Mouse (Mus musculus) forebrain, postnatal 0 days (tissue): ENCODE results near the gene Jph2. TPM values are rescaled to one million over a fixed set of nuclear protein-coding genes. Genes with fewer than 3 reads are reported as not detected.

ENCODE experiments used
- ATAC-seq: fragments of 200-750 bp; cut with Nextera tagmentation; 2 replicates; pipeline ENCODE4 v1.8.0; 2017; ENCODE audit warnings: mild to moderate bottlenecking, moderate library complexity
- DNase-seq: peaks from one replicate; pipeline ENCODE4 v3.0.0-alpha.2; 2015
- H3K27ac ChIP-seq: fragments of 300-500 bp; sonication (generic); 2 replicates; pipeline ENCODE4 v1.5.1; 2014; ENCODE audit warnings: low read depth, mild to moderate bottlenecking, antibody characterized with exemption, low read length, moderate library complexity, mixed read lengths
- H3K27me3 ChIP-seq: fragments of 300-500 bp; sonication (generic); 2 replicates; pipeline ENCODE4 v1.6.1; 2014; ENCODE audit warnings: mild to moderate bottlenecking, low read length, mixed read lengths; ENCODE audit not compliant: insufficient read depth
- H3K36me3 ChIP-seq: fragments of 300-500 bp; sonication (generic); 2 replicates; pipeline ENCODE4 v1.6.1; 2014; ENCODE audit warnings: mild to moderate bottlenecking, moderate library complexity; ENCODE audit not compliant: insufficient read depth
- H3K4me1 ChIP-seq: fragments of 300-500 bp; sonication (generic); 2 replicates; pipeline ENCODE4 v1.6.1; 2014; ENCODE audit warnings: antibody characterized with exemption; ENCODE audit not compliant: insufficient read depth
- H3K4me2 ChIP-seq: fragments of 300-500 bp; sonication (generic); 2 replicates; pipeline ENCODE4 v1.6.1; 2014; ENCODE audit warnings: low read depth, mild to moderate bottlenecking, moderate library complexity
- H3K4me3 ChIP-seq: fragments of 300-500 bp; sonication (generic); 2 replicates; pipeline ENCODE4 v1.5.1; 2014; ENCODE audit warnings: low read depth, low read length, mixed read lengths
- H3K9ac ChIP-seq: fragments of 300-500 bp; sonication (generic); 2 replicates; pipeline ENCODE4 v1.6.1; 2014; ENCODE audit warnings: mild to moderate bottlenecking
- H3K9me3 ChIP-seq: fragments of 300-500 bp; sonication (generic); 2 replicates; pipeline ENCODE4 v1.6.1; 2016; ENCODE audit warnings: low read length
- CTCF ChIP-seq: sonication (generic); IDR thresholded peaks from 2 replicates; pipeline ENCODE4 v1.5.1; 2016; ENCODE audit warnings: antibody characterized with exemption, control low read depth, low read depth
- WGBS: fragments of 180-500 bp; shearing (Covaris S2); extraction: QIAGEN DNeasy Blood & Tissue Kit; methylation state at CpG from one replicate; pipeline ENCODE4 v1.1.7; 2014; 5-methylcytosine and 5-hydroxymethylcytosine counted together
- polyA plus RNA-seq: library from polyadenylated mRNA; unstranded; fragments of >200 nt; fragmentation: Nextera tagmentation; extraction: Ambion mirVana; gene quantifications from 2 replicates; pipeline ENCODE4 v1.2.1, GENCODE M21; 2015
- total RNA-seq: library from RNA; depleted of rRNA; stranded (reverse); fragments of >200 nt; gene quantifications from 2 replicates; pipeline ENCODE4 v1.2.3, GENCODE M21; 2014; rRNA removed

Gene Jph2
- total and polyA plus RNA-seq, 2 experiments from 2014 or later: 0.82 to 1.9 TPM

GRCm38 (mm10) chr2:163300069-163301060 is 97.4 kb downstream of the Jph2 start:
- ATAC-seq: peak; percentile 70
- 23% methylated on average over 14 of the region's 14 CpGs for WGBS

DNA sequence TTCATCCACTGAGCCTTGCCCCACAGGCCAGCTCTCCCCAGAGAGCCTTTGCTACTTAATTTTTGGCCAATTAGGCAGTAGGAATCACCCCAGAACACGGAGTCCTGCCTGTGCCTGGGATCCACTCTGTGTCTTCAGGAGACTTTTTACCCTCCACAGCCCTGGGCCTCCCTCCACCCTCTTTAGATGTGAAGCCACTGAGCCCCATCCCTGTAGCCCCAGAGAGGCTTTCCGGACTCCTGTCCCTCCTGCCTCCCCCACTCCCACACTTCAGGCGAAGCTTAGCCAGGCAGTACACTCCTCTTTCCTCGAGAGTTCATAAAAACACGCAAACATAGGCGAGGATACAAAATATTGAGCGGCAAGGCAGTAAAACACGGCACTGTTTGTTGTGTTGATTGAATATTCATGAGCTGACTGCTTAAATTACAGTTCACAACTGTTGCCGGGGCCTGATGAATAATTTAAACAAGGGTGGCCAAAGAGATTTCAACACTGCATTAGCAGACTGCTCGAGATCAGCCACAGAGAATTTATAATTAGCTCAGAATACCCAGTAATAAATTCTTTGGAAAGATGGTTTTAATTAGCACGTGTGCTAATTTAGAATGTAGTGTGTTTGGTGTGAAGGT is 100.7 kb downstream of the Jph2 start:
- WGBS: 8% methylated on average over 11 of the region's 11 CpGs

More at GRCm38 (mm10) chr2:163300069-163301060, 97.4 kb downstream of the Jph2 start:
- H3K27me3 ChIP-seq: peaks cover 31% of the 10 kb centered on the region
- 0 out of 2 replicates have a peak overlapping the region, but pooled peaks have one; percentile 15 for H3K27ac ChIP-seq
- no peaks in the 10 kb centered on the region for H3K36me3 ChIP-seq
- H3K9ac ChIP-seq: no peak overlapping the region
- peak; percentile 69 for DNase-seq
- TF ChIP-seq CTCF: no peak
- no peaks in the 10 kb centered on the region for H3K9me3 ChIP-seq
- H3K4me2 ChIP-seq: no peak overlapping the region
- H3K4me1 ChIP-seq: peaks cover 17% of the 10 kb centered on the region; the same call in 1 of the 2 replicates
- no peak overlapping the region for H3K4me3 ChIP-seq

GRCm38 (mm10) chr2:163288881-163289379 is 108.9 kb downstream of the Jph2 start:
- H3K4me1 ChIP-seq: no peaks in the 10 kb centered on the region
- H3K27me3 ChIP-seq: peaks cover 10% of the 10 kb centered on the region
- DNase-seq (peak; percentile 58), ATAC-seq (peak; percentile 34)
- H3K4me2 ChIP-seq: peak overlapping the region; percentile 34
- H3K4me3 ChIP-seq: 0 out of 2 replicates have a peak overlapping the region, but pooled peaks have one; percentile 4
- H3K9me3 ChIP-seq: no peaks in the 10 kb centered on the region
- WGBS: 15% methylated on average over 21 of the region's 21 CpGs
- peak overlapping the region; percentile 41; the same call in 1 of the 2 replicates for H3K27ac ChIP-seq
- TF ChIP-seq CTCF: no peak
- H3K9ac ChIP-seq: peak overlapping the region; percentile 10; the same call in 1 of the 2 replicates
- no peaks in the 10 kb centered on the region for H3K36me3 ChIP-seq

More for the DNA sequence above, 100.7 kb downstream of the Jph2 start:
- H3K36me3 ChIP-seq: no peaks in the 10 kb centered on the region
- H3K9me3 ChIP-seq: no peaks in the 10 kb centered on the region
- DNase-seq (peak; percentile 44), ATAC-seq (peak; percentile 68)
- TF ChIP-seq CTCF: no peak
- H3K4me1 ChIP-seq: peaks cover 17% of the 10 kb centered on the region; the same call in 1 of the 2 replicates
- H3K27me3 ChIP-seq: peaks cover 24% of the 10 kb centered on the region
- H3K4me3 ChIP-seq: no peak overlapping the region
- no peak overlapping the region for H3K4me2 ChIP-seq
- 0 out of 2 replicates have a peak overlapping the region, but pooled peaks have one; percentile 5 for H3K27ac ChIP-seq
- H3K9ac ChIP-seq: no peak overlapping the region

Other genes with a start within 250 kb of the Jph2 start
- gene Tox2, start 194.9 kb downstream of the Jph2 start, total RNA-seq: 2.8 and 8.0 TPM in 2 replicates
- 21.0 and 35.2 TPM in 2 replicates for gene Tox2, start 194.9 kb downstream of the Jph2 start, polyA plus RNA-seq
- gene Oser1, start 26.7 kb upstream of the Jph2 start, total RNA-seq: 25.2 and 26.6 TPM in 2 replicates
- gene Oser1, start 26.7 kb upstream of the Jph2 start, polyA plus RNA-seq: 52.4 and 57.3 TPM in 2 replicates
- 95.2 and 106 TPM in 2 replicates for gene Gdap1l1, start 40.5 kb upstream of the Jph2 start, total RNA-seq
- gene Gdap1l1, start 40.5 kb upstream of the Jph2 start, polyA plus RNA-seq: 123 and 134 TPM in 2 replicates
- 16.2 and 25.8 TPM in 2 replicates for gene Fitm2, start 74.6 kb upstream of the Jph2 start, total RNA-seq
- 8.9 and 11.7 TPM in 2 replicates for gene Fitm2, start 74.6 kb upstream of the Jph2 start, polyA plus RNA-seq
- 0.85 and 1.1 TPM in 2 replicates for gene R3hdml, start 94.3 kb upstream of the Jph2 start, total RNA-seq
- 0.56 and 0.60 TPM in 2 replicates for gene R3hdml, start 94.3 kb upstream of the Jph2 start, polyA plus RNA-seq
- not detected in 2 replicates for gene Hnf4a, start 108.8 kb upstream of the Jph2 start, total RNA-seq
- gene Hnf4a, start 108.8 kb upstream of the Jph2 start, polyA plus RNA-seq: not detected in 2 replicates
- gene Ttpal, start 204.3 kb upstream of the Jph2 start, total RNA-seq: 80.6 and 89.2 TPM in 2 replicates
- 23.5 and 32.1 TPM in 2 replicates for gene Ttpal, start 204.3 kb upstream of the Jph2 start, polyA plus RNA-seq
- gene Serinc3, start 247.1 kb upstream of the Jph2 start, total RNA-seq: 81.9 and 98.2 TPM in 2 replicates
- 26.4 and 31.7 TPM in 2 replicates for gene Serinc3, start 247.1 kb upstream of the Jph2 start, polyA plus RNA-seq